Mouse (Mus musculus): ENCODE results near the gene Cphx3. TPM values are rescaled to one million over a fixed set of nuclear protein-coding genes. Genes with fewer than 3 reads are reported as not detected.
"Not testable (repeated sequence)": the region's sequence is repeated elsewhere in the genome, so short reads cannot be mapped to it uniquely, and the experiment has no call there.

Gene Cphx3
- not detected in 2 replicates for polyA plus RNA-seq (2012; ENCODE audit: insufficient read depth, low replicate concordance)

GRCm38 (mm10) chr14:26081997-26082396, at the start of gene Cphx3:
Cphx3 (plus strand) TSS chr14:26082297.
- not testable (repeated sequence) for H3K4me1 ChIP-seq; H3K9me3 ChIP-seq; H3K36me3 ChIP-seq (replicated peaks; ENCODE audit: low read length); H3K4me3 ChIP-seq (replicated peaks); H3K27me3 ChIP-seq (replicated peaks)

- H3K9me3 ChIP-seq; H3K27me3 ChIP-seq (replicated peaks); H3K36me3 ChIP-seq (replicated peaks; ENCODE audit: low read length); H3K4me3 ChIP-seq (replicated peaks); H3K4me1 ChIP-seq: not testable (repeated sequence)
Observed at GRCm38 (mm10) chr14:26034364-26034763, 47.7 kb upstream of the Cphx3 start.

GRCm38 (mm10) chr14:26035439-26035838, 46.7 kb upstream of the Cphx3 start:
- not testable (repeated sequence) for H3K36me3 ChIP-seq (replicated peaks; ENCODE audit: low read length); H3K9me3 ChIP-seq; H3K4me3 ChIP-seq (replicated peaks)

GRCm38 (mm10) chr14:26042611-26043010, 39.5 kb upstream of the Cphx3 start, which contains the start of gene Gm9780:
Gm9780 (minus strand) TSS chr14:26042711.
- H3K27me3 ChIP-seq (replicated peaks); H3K9me3 ChIP-seq; H3K36me3 ChIP-seq (replicated peaks; ENCODE audit: low read length); H3K4me3 ChIP-seq (replicated peaks); H3K4me1 ChIP-seq: not testable (repeated sequence)

More at GRCm38 (mm10) chr14:26035439-26035838, 46.7 kb upstream of the Cphx3 start:
- H3K4me1 ChIP-seq; H3K27me3 ChIP-seq (replicated peaks): not testable (repeated sequence)

GRCm38 (mm10) chr14:26045007-26045406, 37.1 kb upstream of the Cphx3 start:
- H3K27me3 ChIP-seq (replicated peaks); H3K4me1 ChIP-seq; H3K9me3 ChIP-seq; H3K4me3 ChIP-seq (replicated peaks); H3K36me3 ChIP-seq (replicated peaks; ENCODE audit: low read length): not testable (repeated sequence)

- not testable (repeated sequence) for H3K27me3 ChIP-seq (replicated peaks); H3K4me3 ChIP-seq (replicated peaks); H3K4me1 ChIP-seq; H3K36me3 ChIP-seq (replicated peaks; ENCODE audit: low read length); H3K9me3 ChIP-seq
Observed at GRCm38 (mm10) chr14:26047026-26047425, 35.1 kb upstream of the Cphx3 start.

- H3K9me3 ChIP-seq; H3K36me3 ChIP-seq (replicated peaks; ENCODE audit: low read length); H3K4me1 ChIP-seq; H3K4me3 ChIP-seq (replicated peaks); H3K27me3 ChIP-seq (replicated peaks): not testable (repeated sequence)
Observed at GRCm38 (mm10) chr14:26048767-26049166, 33.3 kb upstream of the Cphx3 start.

GRCm38 (mm10) chr14:26058184-26058583, 23.9 kb upstream of the Cphx3 start:
- H3K27me3 ChIP-seq (replicated peaks); H3K4me3 ChIP-seq (replicated peaks); H3K9me3 ChIP-seq; H3K36me3 ChIP-seq (replicated peaks; ENCODE audit: low read length); H3K4me1 ChIP-seq: not testable (repeated sequence)

- not testable (repeated sequence) for H3K27me3 ChIP-seq (replicated peaks); H3K9me3 ChIP-seq; H3K36me3 ChIP-seq (replicated peaks; ENCODE audit: low read length); H3K4me3 ChIP-seq (replicated peaks); H3K4me1 ChIP-seq
Observed at GRCm38 (mm10) chr14:26059362-26059761, 22.7 kb upstream of the Cphx3 start.

GRCm38 (mm10) chr14:26066574-26067324, 15.3 kb upstream of the Cphx3 start:
- H3K36me3 ChIP-seq (replicated peaks; ENCODE audit: low read length); H3K4me3 ChIP-seq (replicated peaks); H3K27me3 ChIP-seq (replicated peaks); H3K4me1 ChIP-seq; H3K9me3 ChIP-seq: not testable (repeated sequence)

- not testable (repeated sequence) for H3K27me3 ChIP-seq (replicated peaks); H3K9me3 ChIP-seq; H3K4me1 ChIP-seq; H3K36me3 ChIP-seq (replicated peaks; ENCODE audit: low read length); H3K4me3 ChIP-seq (replicated peaks)
Observed at GRCm38 (mm10) chr14:26067325-26067633, 14.8 kb upstream of the Cphx3 start, which contains the start of gene Tmem254c. Tmem254c (minus strand) TSS chr14:26067355.

GRCm38 (mm10) chr14:26076620-26077390, 5.3 kb upstream of the Cphx3 start:
- not testable (repeated sequence) for H3K4me1 ChIP-seq; H3K4me3 ChIP-seq (replicated peaks); H3K9me3 ChIP-seq; H3K27me3 ChIP-seq (replicated peaks); H3K36me3 ChIP-seq (replicated peaks; ENCODE audit: low read length)

- not testable (repeated sequence) for H3K27me3 ChIP-seq (replicated peaks); H3K4me1 ChIP-seq; H3K9me3 ChIP-seq; H3K36me3 ChIP-seq (replicated peaks; ENCODE audit: low read length); H3K4me3 ChIP-seq (replicated peaks)
Observed at GRCm38 (mm10) chr14:26081216-26081615, 881 bp upstream of the Cphx3 start, which contains the start of gene Cphx2. Cphx2 (plus strand) TSS chr14:26081516.

GRCm38 (mm10) chr14:26097622-26098021, 15.5 kb downstream of the Cphx3 start:
- not testable (repeated sequence) for H3K27me3 ChIP-seq (replicated peaks); H3K9me3 ChIP-seq; H3K4me1 ChIP-seq; H3K4me3 ChIP-seq (replicated peaks); H3K36me3 ChIP-seq (replicated peaks; ENCODE audit: low read length)

GRCm38 (mm10) chr14:26118150-26118549, 36.1 kb downstream of the Cphx3 start, which contains the start of gene Duxbl2:
Duxbl2 (plus strand) TSS chr14:26118349.
- H3K36me3 ChIP-seq (replicated peaks; ENCODE audit: low read length); H3K4me1 ChIP-seq; H3K9me3 ChIP-seq; H3K4me3 ChIP-seq (replicated peaks); H3K27me3 ChIP-seq (replicated peaks): not testable (repeated sequence)

GRCm38 (mm10) chr14:26118550-26119000, 36.5 kb downstream of the Cphx3 start:
- H3K27me3 ChIP-seq (replicated peaks); H3K36me3 ChIP-seq (replicated peaks; ENCODE audit: low read length); H3K4me3 ChIP-seq (replicated peaks); H3K4me1 ChIP-seq; H3K9me3 ChIP-seq: not testable (repeated sequence)
